Mouse (Mus musculus): ENCODE data around the gene Pcnx2.

Gene Pcnx2

GRCm38 (mm10) chr8:125897868-125898788 is at the start of gene Pcnx2:
Gene Pcnx2 (minus strand): TSS chr8:125898317.
- TF ChIP-seq POU5F1 (IDR thresholded peaks at IDR 0.05; ENCODE audit: borderline replicate concordance, low read length) = no peak
- TF ChIP-seq NANOG (IDR thresholded peaks at IDR 0.05; ENCODE audit: borderline replicate concordance, low read length) = no peak
- TF ChIP-seq CTCF (conservative IDR thresholded peaks at IDR 0.05; ENCODE audit: low read length) = no peak
- no peaks in the 10 kb centered on the region for H3K36me3 ChIP-seq (ENCODE audit: insufficient read depth, low read length)
- H3K4me3 ChIP-seq (replicated peaks; ENCODE audit: low read length) = peak within 1 kb of the TSS; percentile 79
- H3K9me3 ChIP-seq (ENCODE audit: low read length) = no peaks in the 10 kb centered on the region
- H3K4me1 ChIP-seq (replicated peaks; ENCODE audit: low read depth, low read length) = peaks cover 12% of the 10 kb centered on the region
- H3K27me3 ChIP-seq (ENCODE audit: insufficient read depth, low read length) = peaks cover 25% of the 10 kb centered on the region

- H3K9me3 ChIP-seq (ENCODE audit: low read length) = no peaks in the 10 kb centered on the region
- H3K4me1 ChIP-seq (replicated peaks; ENCODE audit: low read depth, low read length) = no peaks in the 10 kb centered on the region
- H3K4me3 ChIP-seq (replicated peaks; ENCODE audit: low read length) = no peak overlapping the region
- H3K27me3 ChIP-seq (ENCODE audit: insufficient read depth, low read length) = peaks cover 14% of the 10 kb centered on the region
- TF ChIP-seq CTCF (conservative IDR thresholded peaks at IDR 0.05; ENCODE audit: low read length) (no peak), POU5F1 (IDR thresholded peaks at IDR 0.05; ENCODE audit: borderline replicate concordance, low read length) (no peak), NANOG (IDR thresholded peaks at IDR 0.05; ENCODE audit: borderline replicate concordance, low read length) (no peak)
- H3K36me3 ChIP-seq (ENCODE audit: insufficient read depth, low read length) = no peaks in the 10 kb centered on the region
These were observed 46.4 kb upstream of the Pcnx2 start for GRCm38 (mm10) chr8:125944511-125944910.

GRCm38 (mm10) chr8:125935649-125936048 is 37.5 kb upstream of the Pcnx2 start:
- TF ChIP-seq POU5F1 (IDR thresholded peaks at IDR 0.05; ENCODE audit: borderline replicate concordance, low read length) (no peak), CTCF (conservative IDR thresholded peaks at IDR 0.05; ENCODE audit: low read length) (peak; percentile 73)
- no peak overlapping the region for H3K4me3 ChIP-seq (replicated peaks; ENCODE audit: low read length)
- no peaks in the 10 kb centered on the region for H3K9me3 ChIP-seq (ENCODE audit: low read length)
- H3K4me1 ChIP-seq (replicated peaks; ENCODE audit: low read depth, low read length) = peaks cover 3% of the 10 kb centered on the region; the same call in 1 of the 2 replicates
- H3K36me3 ChIP-seq (ENCODE audit: insufficient read depth, low read length) = no peaks in the 10 kb centered on the region
- H3K27me3 ChIP-seq (ENCODE audit: insufficient read depth, low read length) = peaks cover 8% of the 10 kb centered on the region

GRCm38 (mm10) chr8:125931822-125932221 is 33.7 kb upstream of the Pcnx2 start:
- no peak overlapping the region for H3K4me3 ChIP-seq (replicated peaks; ENCODE audit: low read length)
- TF ChIP-seq CTCF (conservative IDR thresholded peaks at IDR 0.05; ENCODE audit: low read length) (no peak), POU5F1 (IDR thresholded peaks at IDR 0.05; ENCODE audit: borderline replicate concordance, low read length) (no peak), NANOG (IDR thresholded peaks at IDR 0.05; ENCODE audit: borderline replicate concordance, low read length) (no peak)
- 0 out of 2 replicates have a peak, but pooled peaks cover 2% of the 10 kb centered on the region for H3K27me3 ChIP-seq (ENCODE audit: insufficient read depth, low read length)

GRCm38 (mm10) chr8:125930276-125931046 is 32.3 kb upstream of the Pcnx2 start:
- H3K4me3 ChIP-seq (replicated peaks; ENCODE audit: low read length) = no peak overlapping the region
- H3K9me3 ChIP-seq (ENCODE audit: low read length) = no peaks in the 10 kb centered on the region
- peaks cover 3% of the 10 kb centered on the region; the same call in 1 of the 2 replicates for H3K4me1 ChIP-seq (replicated peaks; ENCODE audit: low read depth, low read length)
- H3K36me3 ChIP-seq (ENCODE audit: insufficient read depth, low read length) = no peaks in the 10 kb centered on the region
- no peak for TF ChIP-seq NANOG (IDR thresholded peaks at IDR 0.05; ENCODE audit: borderline replicate concordance, low read length)
- no peak for TF ChIP-seq CTCF (conservative IDR thresholded peaks at IDR 0.05; ENCODE audit: low read length)
- TF ChIP-seq POU5F1 (IDR thresholded peaks at IDR 0.05; ENCODE audit: borderline replicate concordance, low read length) = no peak
- no peaks in the 10 kb centered on the region for H3K27me3 ChIP-seq (ENCODE audit: insufficient read depth, low read length)

More at GRCm38 (mm10) chr8:125931822-125932221, 33.7 kb upstream of the Pcnx2 start:
- no peaks in the 10 kb centered on the region for H3K9me3 ChIP-seq (ENCODE audit: low read length)
- no peaks in the 10 kb centered on the region for H3K36me3 ChIP-seq (ENCODE audit: insufficient read depth, low read length)
- peaks cover 3% of the 10 kb centered on the region; the same call in 1 of the 2 replicates for H3K4me1 ChIP-seq (replicated peaks; ENCODE audit: low read depth, low read length)

- H3K36me3 ChIP-seq (ENCODE audit: insufficient read depth, low read length) = no peaks in the 10 kb centered on the region
- H3K4me3 ChIP-seq (replicated peaks; ENCODE audit: low read length) = no peak overlapping the region
- no peak for TF ChIP-seq POU5F1 (IDR thresholded peaks at IDR 0.05; ENCODE audit: borderline replicate concordance, low read length)
- no peak for TF ChIP-seq NANOG (IDR thresholded peaks at IDR 0.05; ENCODE audit: borderline replicate concordance, low read length)
- TF ChIP-seq CTCF (conservative IDR thresholded peaks at IDR 0.05; ENCODE audit: low read length) = no peak
- H3K9me3 ChIP-seq (ENCODE audit: low read length) = no peaks in the 10 kb centered on the region
- H3K4me1 ChIP-seq (replicated peaks; ENCODE audit: low read depth, low read length) = no peaks in the 10 kb centered on the region
- H3K27me3 ChIP-seq (ENCODE audit: insufficient read depth, low read length) = no peaks in the 10 kb centered on the region
These were observed 28.5 kb upstream of the Pcnx2 start for GRCm38 (mm10) chr8:125926636-125927035.

- Histone ChIP-seq H3K9me3 (ENCODE audit: low read length) (no peaks in the 10 kb centered on the region), H3K4me1 (replicated peaks; ENCODE audit: low read depth, low read length) (no peaks in the 10 kb centered on the region), H3K36me3 (ENCODE audit: insufficient read depth, low read length) (no peaks in the 10 kb centered on the region), H3K27me3 (ENCODE audit: insufficient read depth, low read length) (peaks cover 6% of the 10 kb centered on the region; the same call in 1 of the 2 replicates), H3K4me3 (replicated peaks; ENCODE audit: low read length) (no peak overlapping the region)
- no peak for TF ChIP-seq NANOG (IDR thresholded peaks at IDR 0.05; ENCODE audit: borderline replicate concordance, low read length)
- TF ChIP-seq POU5F1 (IDR thresholded peaks at IDR 0.05; ENCODE audit: borderline replicate concordance, low read length) = no peak
- no peak for TF ChIP-seq CTCF (conservative IDR thresholded peaks at IDR 0.05; ENCODE audit: low read length)
These were observed 24.2 kb upstream of the Pcnx2 start for GRCm38 (mm10) chr8:125922333-125922732.

- TF ChIP-seq NANOG (IDR thresholded peaks at IDR 0.05; ENCODE audit: borderline replicate concordance, low read length) (no peak), CTCF (conservative IDR thresholded peaks at IDR 0.05; ENCODE audit: low read length) (no peak), POU5F1 (IDR thresholded peaks at IDR 0.05; ENCODE audit: borderline replicate concordance, low read length) (no peak)
- H3K4me1 ChIP-seq (replicated peaks; ENCODE audit: low read depth, low read length) = peaks cover 5% of the 10 kb centered on the region; the same call in 1 of the 2 replicates
These were observed 22.6 kb upstream of the Pcnx2 start for GRCm38 (mm10) chr8:125920761-125921160.

More at GRCm38 (mm10) chr8:125920761-125921160, 22.6 kb upstream of the Pcnx2 start:
- peaks cover 10% of the 10 kb centered on the region; the same call in 1 of the 2 replicates for H3K27me3 ChIP-seq (ENCODE audit: insufficient read depth, low read length)
- H3K36me3 ChIP-seq (ENCODE audit: insufficient read depth, low read length) = no peaks in the 10 kb centered on the region
- H3K9me3 ChIP-seq (ENCODE audit: low read length) = no peaks in the 10 kb centered on the region
- no peak overlapping the region for H3K4me3 ChIP-seq (replicated peaks; ENCODE audit: low read length)
